In genomic region chr7:4612956-4613355, GRCm38 (mm10) we compare ENCODE assay signal across 25 mouse cellular contexts. TPM values are rescaled to one million over a fixed set of nuclear protein-coding genes. Genes with fewer than 3 reads are reported as not detected.
DNase-seq lines count a peak whose midpoint lies in the region; ATAC-seq lines count a peak whose summit lies in the region.
"Had no signal": no experiment of that assay in that cellular context is flagged by ENCODE, and none has a peak within 500 bp of the region (broad histone marks: within the 10 kb centered on the region; RNA-seq: fewer than 3 reads in every experiment).

No protein-coding gene starts in this region.

- no peak overlapping the region for H3K9ac ChIP-seq in liver, embryonic 13.5 days
- H3K9ac ChIP-seq in liver, embryonic 11.5 days (ENCODE audit: low read depth, low read length): no peak overlapping the region
- H3K9ac ChIP-seq: embryonic facial prominence, embryonic 13.5 days; embryonic facial prominence, embryonic 15.5 days; forebrain, embryonic 12.5 days had no signal

- no peak overlapping the region for H3K4me3 ChIP-seq in liver, embryonic 13.5 days (replicated peaks)
- no peak overlapping the region for H3K4me3 ChIP-seq in liver, embryonic 11.5 days (ENCODE audit: low read depth, low read length)
- H3K4me3 ChIP-seq: embryonic facial prominence, embryonic 13.5 days; embryonic facial prominence, embryonic 15.5 days; erythroblast, embryonic 14.5 days; forebrain, embryonic 10.5 days; forebrain, embryonic 12.5 days had no signal

- no peak for ATAC-seq in liver, embryonic 13.5 days (ENCODE audit: low read depth)
- ATAC-seq in liver, embryonic 11.5 days (replicated peaks; ENCODE audit: low FRiP score): no peak
- ATAC-seq: forebrain, embryonic 14.5 days; forebrain, embryonic 16.5 days; Patski had no signal

- H3K27me3 ChIP-seq in liver, embryonic 13.5 days: no peaks in the 10 kb centered on the region
- no peaks in the 10 kb centered on the region for H3K27me3 ChIP-seq in liver, embryonic 11.5 days (replicated peaks; ENCODE audit: control insufficient read depth, insufficient read depth, low read length)
- H3K27me3 ChIP-seq: embryonic facial prominence, embryonic 13.5 days; embryonic facial prominence, embryonic 15.5 days; forebrain, embryonic 12.5 days had no signal

- H3K36me3 ChIP-seq in liver, embryonic 13.5 days: no peaks in the 10 kb centered on the region
- no peaks in the 10 kb centered on the region for H3K36me3 ChIP-seq in liver, embryonic 11.5 days (ENCODE audit: control insufficient read depth, insufficient read depth, low read length)
- H3K36me3 ChIP-seq: embryonic facial prominence, embryonic 13.5 days; embryonic facial prominence, embryonic 15.5 days; forebrain, embryonic 10.5 days; forebrain, embryonic 12.5 days; G1E had no signal

- peaks cover 25% of the 10 kb centered on the region for H3K4me1 ChIP-seq in liver, embryonic 13.5 days (replicated peaks)
- no peaks in the 10 kb centered on the region for H3K4me1 ChIP-seq in liver, embryonic 11.5 days (replicated peaks; ENCODE audit: control insufficient read depth, insufficient read depth, low read length)
- H3K4me1 ChIP-seq: embryonic facial prominence, embryonic 13.5 days; embryonic facial prominence, embryonic 15.5 days; forebrain, embryonic 10.5 days; forebrain, embryonic 12.5 days had no signal

- no peak overlapping the region for H3K4me2 ChIP-seq in liver, embryonic 13.5 days
- no peak overlapping the region for H3K4me2 ChIP-seq in liver, embryonic 11.5 days
- H3K4me2 ChIP-seq: embryonic facial prominence, embryonic 13.5 days; embryonic facial prominence, embryonic 15.5 days; forebrain, embryonic 12.5 days had no signal

- 71% methylated on average over 1 of the region's 1 CpGs for WGBS in liver, embryonic 13.5 days (ENCODE audit: insufficient replicate concordance)
- WGBS in liver, embryonic 11.5 days: 73% methylated on average over 1 of the region's 1 CpGs

- DNase-seq in cerebellum, adult 11-12 months: peak; percentile 67
- DNase-seq in cerebellum, adult 11 months: no peak
- DNase-seq in cerebellum, adult 8-10 months: peak; percentile 45
- DNase-seq in cerebellum, postnatal 25 days: no peak
- DNase-seq in cerebellum, adult 9-11 months: peak; percentile 69
- DNase-seq in cerebellum, postnatal 10 days: no peak
- DNase-seq in liver, embryonic 13.5 days: no peak
- no peak for DNase-seq in liver, embryonic 11.5 days (ENCODE audit: low spot score)
- DNase-seq: adrenal gland, adult 8-10 months; adrenal gland, postnatal 14 days; adrenal gland, postnatal 36 days; B cell, adult 2 months; embryo, embryonic 11 days had no signal

- H3K9me3 ChIP-seq in liver, embryonic 13.5 days (replicated peaks): no peaks in the 10 kb centered on the region
- H3K9me3 ChIP-seq in liver, embryonic 11.5 days (ENCODE audit: control insufficient read depth, low read length): no peaks in the 10 kb centered on the region
- H3K9me3 ChIP-seq: embryonic facial prominence, embryonic 13.5 days; embryonic facial prominence, embryonic 15.5 days; forebrain, embryonic 10.5 days; forebrain, embryonic 12.5 days; G1E had no signal

- peak overlapping the region; percentile 21 for H3K27ac ChIP-seq in liver, embryonic 13.5 days
- H3K27ac ChIP-seq in liver, embryonic 11.5 days (ENCODE audit: low read depth, low read length): no peak overlapping the region
- H3K27ac ChIP-seq: embryonic facial prominence, embryonic 13.5 days; embryonic facial prominence, embryonic 15.5 days; forebrain, embryonic 10.5 days; forebrain, embryonic 12.5 days had no signal

RNA-seq across cellular contexts. Expression of gene Ptprh, which starts 9.1 kb away (rescaled TPM):
- not detected in 2 replicates for polyA plus RNA-seq in liver, embryonic 13.5 days (2015; fragmentation: Nextera tagmentation; extraction: Ambion mirVana)
- not detected in 2 replicates for polyA plus RNA-seq in liver, embryonic 11.5 days (2014; fragmentation: Nextera tagmentation; extraction: Ambion mirVana)
- polyA plus RNA-seq: activated CD4-positive, CD25-positive, alpha-beta regulatory T cell, adult 4 months; CD4-positive, CD25-positive, alpha-beta regulatory T cell, adult 4 months; embryonic facial prominence, embryonic 11.5 days; embryonic facial prominence, embryonic 13.5 days; embryonic facial prominence, embryonic 15.5 days; erythroblast, embryonic 14.5 days; forebrain, embryonic 12.5 days; forebrain, embryonic 14.5 days; G1E; Patski had no signal

RNA-seq across cellular contexts. Expression of gene Tmem86b, which starts 18.3 kb away (rescaled TPM):
- 22.6 and 25.1 TPM in 2 replicates for polyA plus RNA-seq in liver, embryonic 13.5 days (2015; fragmentation: Nextera tagmentation; extraction: Ambion mirVana)
- polyA plus RNA-seq in liver, embryonic 11.5 days (2014; fragmentation: Nextera tagmentation; extraction: Ambion mirVana): 12.9 and 18.0 TPM in 2 replicates

RNA-seq across cellular contexts. Expression of gene Ppp6r1, which starts 45.9 kb away (rescaled TPM):
- 5.7 and 7.1 TPM in 2 replicates for polyA plus RNA-seq in liver, embryonic 13.5 days (2015; fragmentation: Nextera tagmentation; extraction: Ambion mirVana)
- polyA plus RNA-seq in liver, embryonic 11.5 days (2014; fragmentation: Nextera tagmentation; extraction: Ambion mirVana): 5.6 and 6.6 TPM in 2 replicates

Comparison
In these comparisons a context has a peak if more than half of its experiments do, and no peak if none do; other contexts are left out.
1. DNase-seq: peak in cerebellum, adult 11-12 months (single experiment), cerebellum, adult 8-10 months (single experiment) and cerebellum, adult 9-11 months (single experiment); none in cerebellum, adult 11 months (single experiment), cerebellum, postnatal 25 days (0 of 2), cerebellum, postnatal 10 days (0 of 2), liver, embryonic 13.5 days (single experiment) and liver, embryonic 11.5 days (single experiment).